Mouse (Mus musculus): ENCODE measurements around the gene Cops6. TPM values are rescaled to one million over a fixed set of nuclear protein-coding genes. Genes with fewer than 3 reads are reported as not detected.
A peak's percentile ranks its signal among the peaks of the same experiment; 100 is the strongest.

Gene Cops6
- polyA plus RNA-seq, 1 experiment from 2014 or later: 241 TPM

DNA sequence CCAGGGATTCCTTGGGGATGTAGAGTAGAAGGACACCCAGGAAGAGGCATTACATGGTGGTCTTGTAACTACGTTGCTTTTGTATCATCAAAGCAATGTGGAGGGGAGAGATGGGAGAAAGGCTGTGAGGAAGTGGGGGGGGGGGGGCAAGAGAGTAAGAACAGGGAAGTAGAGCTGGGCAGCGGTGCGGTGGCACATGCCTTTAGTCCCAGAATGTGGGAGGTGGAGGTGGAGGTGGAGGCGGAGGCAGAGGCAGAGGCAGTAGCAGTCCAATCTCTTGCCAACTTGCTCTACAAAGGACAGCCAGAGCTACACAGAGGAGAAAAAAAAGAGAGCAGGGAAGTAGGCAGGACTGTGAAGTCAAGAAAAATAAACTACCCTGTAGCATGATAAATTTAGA, 22.3 kb upstream of the Cops6 start:
- Histone ChIP-seq H3K4me2 (ENCODE audit: low read length) (no peak overlapping the region), H3K36me3 (ENCODE audit: control insufficient read depth, insufficient read depth, low read length) (peaks cover 46% of the 10 kb centered on the region), H3K9ac (replicated peaks; ENCODE audit: low read length) (no peak overlapping the region), H3K27me3 (ENCODE audit: control insufficient read depth, insufficient read depth, low read length) (no peaks in the 10 kb centered on the region), H3K9me3 (ENCODE audit: control insufficient read depth, low read length) (no peaks in the 10 kb centered on the region), H3K4me1 (ENCODE audit: control insufficient read depth, insufficient read depth, low read length) (no peaks in the 10 kb centered on the region), H3K27ac (replicated peaks; ENCODE audit: low read depth, low read length) (no peak overlapping the region), H3K4me3 (replicated peaks; ENCODE audit: low read depth, low read length) (no peak overlapping the region)
- no peak for ATAC-seq (ENCODE audit: low FRiP score, low TSS enrichment)
- DNase-seq: no peak
- 84% methylated on average over 4 of the region's 4 CpGs for WGBS

DNA sequence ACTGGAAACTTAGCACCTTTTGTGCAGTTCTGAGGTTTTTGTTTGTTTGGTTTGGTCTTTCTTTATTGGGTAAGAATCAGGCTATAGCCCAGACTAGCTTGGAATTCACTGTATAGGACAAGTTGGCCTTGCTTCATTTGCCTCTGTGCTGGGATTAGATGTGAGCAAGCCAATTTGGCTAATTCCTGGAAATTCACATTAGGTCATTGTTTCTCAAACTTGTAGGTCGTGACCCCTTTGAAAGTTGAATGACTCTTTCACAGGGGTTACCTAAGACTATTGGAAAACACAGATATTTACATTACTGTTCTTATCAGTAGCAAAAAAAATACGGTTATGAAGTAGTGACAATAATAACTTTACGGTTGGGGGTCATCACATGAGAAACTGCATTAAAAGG, 6.5 kb upstream of the Cops6 start:
- DNase-seq: no peak
- Histone ChIP-seq H3K4me1 (ENCODE audit: control insufficient read depth, insufficient read depth, low read length) (peaks cover 8% of the 10 kb centered on the region; the same call in 1 of the 2 replicates), H3K4me2 (ENCODE audit: low read length) (peak overlapping the region; percentile 86), H3K4me3 (replicated peaks; ENCODE audit: low read depth, low read length) (peak overlapping the region; percentile 80), H3K27ac (replicated peaks; ENCODE audit: low read depth, low read length) (peak overlapping the region; percentile 99; the same call in 1 of the 2 replicates), H3K36me3 (ENCODE audit: control insufficient read depth, insufficient read depth, low read length) (peaks cover 32% of the 10 kb centered on the region), H3K9ac (replicated peaks; ENCODE audit: low read length) (peak overlapping the region; percentile 98), H3K27me3 (ENCODE audit: control insufficient read depth, insufficient read depth, low read length) (no peaks in the 10 kb centered on the region), H3K9me3 (ENCODE audit: control insufficient read depth, low read length) (no peaks in the 10 kb centered on the region)
- no peak for ATAC-seq (ENCODE audit: low FRiP score, low TSS enrichment)
- WGBS: 87% methylated on average over 3 of the region's 3 CpGs

DNA sequence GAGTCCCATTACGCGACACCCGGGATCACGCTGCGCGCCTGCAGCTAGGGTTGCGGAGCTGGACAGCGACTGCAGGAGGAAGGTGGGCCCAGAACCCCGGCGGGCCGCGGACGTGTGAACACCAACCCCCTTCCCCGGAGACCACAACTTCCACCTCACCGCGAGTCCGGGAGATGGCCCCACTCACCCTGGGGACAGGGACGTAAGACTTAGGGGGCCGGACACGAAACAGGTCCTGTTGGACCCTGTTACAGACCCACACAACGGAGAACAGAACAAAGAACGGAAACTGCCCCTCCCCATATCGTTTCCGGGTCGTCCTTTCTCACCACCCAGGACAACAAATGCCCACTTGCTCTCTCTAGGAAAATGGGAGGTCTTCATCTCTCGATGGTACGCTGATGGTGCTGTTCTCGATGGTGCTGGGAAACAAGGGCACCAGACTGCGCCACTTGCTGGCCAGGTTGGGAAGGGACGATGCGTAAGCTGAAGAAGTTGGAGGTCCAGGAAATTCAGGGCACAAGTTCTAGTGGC, 5.4 kb upstream of the Cops6 start, which contains the start of gene Zfp113:
TSS of gene Zfp113 (minus strand) at position 302 of the 534 bp plus-strand sequence.
- WGBS: under 1% methylated on average over 31 of the region's 31 CpGs

DNA sequence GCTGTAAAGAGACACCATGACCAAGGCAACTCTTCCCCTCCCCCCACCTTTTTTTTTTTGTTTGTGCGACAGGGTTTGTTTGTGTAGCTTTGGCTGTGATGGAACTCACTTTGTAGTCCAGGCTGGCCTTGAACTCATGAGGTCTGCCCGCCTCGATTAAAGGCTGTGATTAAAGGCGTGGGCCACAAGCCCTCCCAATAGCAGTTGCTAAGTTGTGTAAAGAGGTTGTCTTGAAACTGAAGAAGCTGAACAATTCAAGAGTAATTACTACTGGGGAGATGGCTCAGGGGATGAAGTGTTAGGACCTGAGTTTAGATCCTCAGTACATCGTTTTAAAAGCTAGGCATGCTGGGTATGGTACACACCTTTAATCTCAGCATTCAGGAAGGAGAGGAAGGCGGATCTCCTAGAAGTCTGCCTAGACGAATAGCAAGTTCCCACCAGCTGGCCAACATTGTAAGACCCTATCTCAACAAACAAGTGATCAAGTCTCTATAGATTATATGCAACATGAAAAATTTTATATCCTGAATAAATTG, 578 bp upstream of the Cops6 start:
- peak overlapping the region; percentile 88 for H3K4me2 ChIP-seq (ENCODE audit: low read length)
- 68% methylated on average over 7 of the region's 7 CpGs for WGBS
- H3K4me1 ChIP-seq (ENCODE audit: control insufficient read depth, insufficient read depth, low read length): peaks cover 12% of the 10 kb centered on the region
- peak overlapping the region; percentile 78 for H3K4me3 ChIP-seq (replicated peaks; ENCODE audit: low read depth, low read length)
- H3K9me3 ChIP-seq (ENCODE audit: control insufficient read depth, low read length): no peaks in the 10 kb centered on the region
- peak overlapping the region; percentile 82; the same call in 1 of the 2 replicates for H3K9ac ChIP-seq (replicated peaks; ENCODE audit: low read length)
- DNase-seq (no peak), ATAC-seq (ENCODE audit: low FRiP score, low TSS enrichment) (no peak; the same call in 1 of the 2 replicates)
- H3K27ac ChIP-seq (replicated peaks; ENCODE audit: low read depth, low read length): peak overlapping the region; percentile 76
- H3K27me3 ChIP-seq (ENCODE audit: control insufficient read depth, insufficient read depth, low read length): no peaks in the 10 kb centered on the region
- H3K36me3 ChIP-seq (ENCODE audit: control insufficient read depth, insufficient read depth, low read length): peaks cover 32% of the 10 kb centered on the region

More for the DNA sequence above, 5.4 kb upstream of the Cops6 start, which contains the start of gene Zfp113:
- Histone ChIP-seq H3K4me1 (ENCODE audit: control insufficient read depth, insufficient read depth, low read length) (peaks cover 11% of the 10 kb centered on the region), H3K27ac (replicated peaks; ENCODE audit: low read depth, low read length) (peak within 1 kb of the TSS; percentile 99), H3K4me3 (replicated peaks; ENCODE audit: low read depth, low read length) (peak within 1 kb of the TSS; percentile 80), H3K36me3 (ENCODE audit: control insufficient read depth, insufficient read depth, low read length) (peaks cover 27% of the 10 kb centered on the region), H3K27me3 (ENCODE audit: control insufficient read depth, insufficient read depth, low read length) (no peaks in the 10 kb centered on the region), H3K4me2 (ENCODE audit: low read length) (peak within 1 kb of the TSS; percentile 86), H3K9me3 (ENCODE audit: control insufficient read depth, low read length) (no peaks in the 10 kb centered on the region), H3K9ac (replicated peaks; ENCODE audit: low read length) (peak within 1 kb of the TSS; percentile 98)
- peak; percentile 96 for DNase-seq
- peak; percentile 96 for ATAC-seq (ENCODE audit: low FRiP score, low TSS enrichment)

DNA sequence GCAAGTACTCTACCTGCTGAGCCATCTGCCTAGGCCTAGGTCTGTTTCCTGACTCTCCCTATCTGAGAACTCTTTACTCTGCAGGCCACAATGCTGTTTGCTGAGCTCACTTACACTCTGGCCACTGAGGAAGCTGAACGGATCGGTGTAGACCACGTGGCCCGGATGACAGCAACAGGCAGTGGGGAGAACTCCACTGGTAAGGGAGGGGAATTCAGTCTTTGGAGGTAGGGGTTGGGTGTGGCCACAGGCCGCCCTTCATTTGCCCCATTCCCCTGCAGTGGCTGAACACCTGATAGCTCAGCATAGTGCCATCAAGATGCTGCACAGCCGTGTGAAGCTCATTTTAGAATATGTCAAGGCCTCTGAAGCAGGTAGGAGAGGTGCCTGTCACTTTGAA, 2.2 kb downstream of the Cops6 start:
- no peak overlapping the region for H3K4me2 ChIP-seq (ENCODE audit: low read length)
- no peaks in the 10 kb centered on the region for H3K9me3 ChIP-seq (ENCODE audit: control insufficient read depth, low read length)
- no peak overlapping the region for H3K9ac ChIP-seq (replicated peaks; ENCODE audit: low read length)
- H3K36me3 ChIP-seq (ENCODE audit: control insufficient read depth, insufficient read depth, low read length): peaks cover 59% of the 10 kb centered on the region
- ATAC-seq (ENCODE audit: low FRiP score, low TSS enrichment) (no peak), DNase-seq (no peak)
- H3K27me3 ChIP-seq (ENCODE audit: control insufficient read depth, insufficient read depth, low read length): no peaks in the 10 kb centered on the region
- 79% methylated on average over 6 of the region's 6 CpGs for WGBS
- H3K4me1 ChIP-seq (ENCODE audit: control insufficient read depth, insufficient read depth, low read length): peaks cover 12% of the 10 kb centered on the region
- H3K27ac ChIP-seq (replicated peaks; ENCODE audit: low read depth, low read length): no peak overlapping the region
- no peak overlapping the region for H3K4me3 ChIP-seq (replicated peaks; ENCODE audit: low read depth, low read length)

DNA sequence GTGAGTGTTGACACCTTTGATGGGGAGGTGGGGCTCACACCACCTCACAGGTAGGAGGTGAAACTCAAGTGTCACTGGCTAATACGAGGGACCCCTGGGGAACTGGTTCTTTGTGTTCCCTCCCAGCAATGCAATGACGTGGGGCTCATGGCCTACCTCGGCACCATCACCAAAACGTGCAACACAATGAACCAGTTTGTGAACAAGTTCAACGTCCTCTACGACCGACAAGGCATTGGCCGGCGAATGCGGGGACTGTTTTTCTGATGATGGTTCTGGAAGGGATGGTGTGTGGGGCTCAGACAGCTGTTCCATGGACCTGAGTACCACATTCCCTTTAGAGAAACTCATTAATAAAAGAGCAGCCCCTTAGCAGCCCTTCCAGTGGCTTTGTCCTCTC, 2.7 kb downstream of the Cops6 start:
- H3K27me3 ChIP-seq (ENCODE audit: control insufficient read depth, insufficient read depth, low read length): no peaks in the 10 kb centered on the region
- no peaks in the 10 kb centered on the region for H3K9me3 ChIP-seq (ENCODE audit: control insufficient read depth, low read length)
- 62% methylated on average over 10 of the region's 10 CpGs for WGBS
- H3K4me2 ChIP-seq (ENCODE audit: low read length): no peak overlapping the region
- no peak overlapping the region for H3K9ac ChIP-seq (replicated peaks; ENCODE audit: low read length)
- H3K4me3 ChIP-seq (replicated peaks; ENCODE audit: low read depth, low read length): no peak overlapping the region; the same call in 1 of the 2 replicates
- ATAC-seq (ENCODE audit: low FRiP score, low TSS enrichment) (no peak), DNase-seq (no peak)
- peaks cover 12% of the 10 kb centered on the region for H3K4me1 ChIP-seq (ENCODE audit: control insufficient read depth, insufficient read depth, low read length)
- peaks cover 65% of the 10 kb centered on the region for H3K36me3 ChIP-seq (ENCODE audit: control insufficient read depth, insufficient read depth, low read length)
- H3K27ac ChIP-seq (replicated peaks; ENCODE audit: low read depth, low read length): no peak overlapping the region

DNA sequence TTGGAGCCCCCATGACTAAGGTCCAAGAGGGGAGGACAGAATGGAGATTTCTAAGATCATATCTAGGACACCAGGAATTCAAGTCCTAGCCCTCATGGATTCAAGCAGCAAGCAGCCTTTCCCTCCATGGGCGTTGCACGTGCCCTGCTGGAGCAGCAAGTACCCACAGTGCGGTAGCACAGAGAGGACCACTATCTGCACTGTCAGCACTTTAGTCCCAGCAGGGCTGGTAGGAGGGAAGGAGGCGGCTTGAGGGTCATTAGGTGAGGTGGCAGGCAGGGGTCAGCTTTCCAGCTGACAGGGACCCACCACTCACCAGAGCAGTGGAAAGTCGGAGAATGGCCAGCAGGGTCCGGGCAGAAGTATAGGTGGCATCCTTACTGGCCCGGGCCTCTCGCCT, 4.7 kb downstream of the Cops6 start:
- no peak overlapping the region for H3K4me2 ChIP-seq (ENCODE audit: low read length)
- H3K4me3 ChIP-seq (replicated peaks; ENCODE audit: low read depth, low read length): no peak overlapping the region
- 84% methylated on average over 8 of the region's 8 CpGs for WGBS
- no peak overlapping the region for H3K9ac ChIP-seq (replicated peaks; ENCODE audit: low read length)
- H3K36me3 ChIP-seq (ENCODE audit: control insufficient read depth, insufficient read depth, low read length): peaks cover 74% of the 10 kb centered on the region
- H3K27ac ChIP-seq (replicated peaks; ENCODE audit: low read depth, low read length): no peak overlapping the region
- no peak for DNase-seq
- H3K9me3 ChIP-seq (ENCODE audit: control insufficient read depth, low read length): no peaks in the 10 kb centered on the region
- peaks cover 14% of the 10 kb centered on the region for H3K4me1 ChIP-seq (ENCODE audit: control insufficient read depth, insufficient read depth, low read length)
- H3K27me3 ChIP-seq (ENCODE audit: control insufficient read depth, insufficient read depth, low read length): no peaks in the 10 kb centered on the region
- no peak for ATAC-seq (ENCODE audit: low FRiP score, low TSS enrichment)

DNA sequence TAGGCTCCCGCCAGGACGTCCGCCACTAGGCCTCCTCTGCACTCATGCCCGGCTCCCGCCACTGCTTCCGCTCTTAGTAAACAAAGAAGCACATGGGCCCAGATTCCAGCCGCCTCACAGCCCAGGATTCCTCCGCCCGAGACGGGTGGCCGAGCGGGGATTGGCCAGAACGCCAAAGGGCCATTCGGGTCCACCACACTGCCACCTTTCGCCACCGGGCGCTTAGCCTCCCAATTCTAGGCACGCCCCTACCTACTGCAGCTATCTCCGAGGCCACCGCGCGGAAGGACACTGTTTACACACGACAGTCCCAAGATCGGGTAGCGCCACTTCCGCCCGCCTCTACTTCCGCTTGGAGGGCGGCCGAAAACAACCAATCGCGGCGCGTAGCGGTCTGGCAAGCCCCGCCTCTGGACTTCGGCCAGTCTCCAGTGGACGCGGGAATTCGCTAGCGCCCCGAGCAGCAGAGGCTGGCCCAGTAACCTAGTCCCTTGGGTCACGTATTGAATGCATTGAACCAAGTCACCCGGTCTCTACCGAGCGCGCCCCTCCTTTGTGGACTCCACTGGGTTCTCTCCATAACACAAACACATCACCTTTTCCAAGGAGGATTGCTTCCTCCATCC, 10.2 kb downstream of the Cops6 start:
- ATAC-seq (ENCODE audit: low FRiP score, low TSS enrichment) (peak; percentile 85), DNase-seq (peak; percentile 98)
- under 1% methylated on average over 47 of the region's 47 CpGs for whole genome bisulfite sequencing
- Histone ChIP-seq H3K4me2 (ENCODE audit: low read length) (peak overlapping the region; percentile 99), H3K27me3 (ENCODE audit: control insufficient read depth, insufficient read depth, low read length) (no peaks in the 10 kb centered on the region), H3K4me1 (ENCODE audit: control insufficient read depth, insufficient read depth, low read length) (peaks cover 17% of the 10 kb centered on the region), H3K9me3 (ENCODE audit: control insufficient read depth, low read length) (no peaks in the 10 kb centered on the region), H3K27ac (replicated peaks; ENCODE audit: low read depth, low read length) (peak overlapping the region; percentile 92), H3K36me3 (ENCODE audit: control insufficient read depth, insufficient read depth, low read length) (peaks cover 53% of the 10 kb centered on the region), H3K9ac (replicated peaks; ENCODE audit: low read length) (peak overlapping the region; percentile 65), H3K4me3 (replicated peaks; ENCODE audit: low read depth, low read length) (peak overlapping the region; percentile 77)
